Mouse (Mus musculus) ES-Bruce4 (cell line): Measurements from ENCODE around the gene Ryk.

Experiments used
- CTCF ChIP-seq: IDR thresholded peaks from one replicate; pipeline ENCODE4 v1.8.1; 2011; ENCODE audit warnings: low read depth, low read length
- EP300 ChIP-seq: IDR thresholded peaks from 2 replicates; pipeline ENCODE4 v1.6.1; 2011; ENCODE audit warnings: low read depth, low read length; ENCODE audit not compliant: insufficient read depth
- POLR2A ChIP-seq: IDR thresholded peaks from one replicate; pipeline ENCODE4 v1.8.1; 2011; ENCODE audit warnings: low read length; ENCODE audit not compliant: insufficient read depth

DNA sequence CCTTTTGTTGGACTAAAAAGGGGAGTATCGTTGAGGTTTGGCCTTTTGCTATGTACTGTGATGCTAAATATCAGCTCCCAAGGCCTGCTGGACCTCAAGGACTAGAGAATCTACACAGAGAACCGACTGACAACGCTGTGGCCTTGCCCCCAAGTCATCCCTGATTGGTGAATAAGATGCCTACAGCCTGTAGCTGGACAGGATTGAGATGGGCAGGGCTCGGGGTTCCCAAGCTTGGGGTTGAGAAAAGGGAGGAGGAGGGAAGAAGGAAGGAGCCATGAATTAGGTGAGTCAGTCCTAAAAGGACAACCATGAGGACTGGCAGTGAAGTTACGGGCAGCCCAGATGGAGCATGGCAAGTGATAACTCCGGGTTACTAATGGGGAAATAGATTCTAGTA, 65.2 kb downstream of the Ryk start:
- TF ChIP-seq EP300 (no peak), POLR2A (no peak), CTCF (no peak)
